Mouse (Mus musculus) neutrophil, adult 59 days (primary cell): ENCODE results near the gene Gm21970. TPM values are rescaled to one million over a fixed set of nuclear protein-coding genes. Genes with fewer than 3 reads are reported as not detected.

Source experiments
- total RNA-seq, 2 experiments: library from RNA; stranded (reverse); gene quantifications; 1 replicate in 1 of 2; 2 replicates in 1 of 2; pipeline ENCODE4 v1.2.4; 2023

The Gm21970 gene
- not detected for total RNA-seq

GRCm38 (mm10) chr16:91391421-91391820 lies at the start of gene Gm21970:
TSS of gene Gm21970 (plus strand) at chr16:91391721.

DNA sequence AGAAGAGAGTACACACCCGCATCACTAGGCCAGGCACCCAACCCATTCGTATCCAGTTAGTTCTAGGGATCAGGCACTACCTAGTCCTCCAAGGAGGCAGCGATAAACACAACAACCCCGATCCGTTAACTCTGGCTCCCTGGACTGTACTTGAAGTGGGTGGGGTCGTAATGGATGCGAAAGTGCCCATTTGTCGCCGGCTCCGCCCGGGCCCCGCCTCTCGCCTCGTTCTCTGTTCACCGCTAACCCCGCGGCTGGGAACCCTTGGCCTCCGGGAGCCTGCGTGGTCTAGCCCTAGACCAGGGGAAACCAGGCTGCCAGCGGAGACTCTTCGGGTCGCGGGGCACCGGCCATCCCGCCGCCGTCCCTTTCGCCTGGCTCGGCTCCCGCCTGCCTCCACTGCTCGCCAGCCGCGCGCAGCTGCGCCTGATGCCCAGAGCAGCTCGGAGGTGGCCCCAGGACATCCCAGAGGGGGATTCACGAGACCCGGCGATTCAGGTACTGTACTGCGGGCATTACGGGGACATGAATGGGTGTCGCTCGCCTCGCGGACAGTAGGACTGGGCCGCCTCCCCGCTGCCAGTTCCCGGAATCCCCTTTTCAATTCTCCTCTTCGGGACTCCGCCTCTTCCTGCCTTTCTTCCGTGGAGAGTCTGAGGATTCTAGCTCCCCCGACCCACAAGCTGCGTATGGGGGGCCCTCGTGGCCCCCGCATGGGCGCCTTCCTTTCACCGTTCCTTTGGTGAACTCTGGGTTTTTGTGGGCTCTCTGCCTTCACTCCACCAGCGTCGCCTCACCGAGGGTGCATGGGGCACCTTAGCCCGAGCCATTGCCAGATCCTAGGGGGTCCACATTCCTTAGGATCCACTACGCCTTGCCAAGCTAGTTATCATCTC lies 18.7 kb upstream of the Gm21970 start, which contains the start of gene Ifnar2:
Gene Ifnar2, plus strand, starts transcription at position 207 of the 896 bp plus-strand sequence.

GRCm38 (mm10) chr16:91405640-91406584 lies 14.4 kb downstream of the Gm21970 start, which contains the start of gene Il10rb:
TSS of gene Il10rb (plus strand) at chr16:91406164.

Other genes starting within 250 kb of the Gm21970 start
- gene Olig2, start 166.3 kb upstream of the Gm21970 start, total RNA-seq, result not detected
- not detected for gene Olig1, start 121.9 kb upstream of the Gm21970 start, total RNA-seq
- 100 to 1,000 TPM; 119 to 145 TPM for gene Ifnar2, start 18.9 kb upstream of the Gm21970 start, total RNA-seq
- 10 to 100 TPM; 77.5 to 79.7 TPM for gene Il10rb, start 14.4 kb downstream of the Gm21970 start, total RNA-seq
- gene Ifnar1, start 93.5 kb downstream of the Gm21970 start, total RNA-seq, result 10 to 100 TPM; 71.9 to 90.9 TPM
- gene Ifngr2, start 155.4 kb downstream of the Gm21970 start, total RNA-seq, result 10 to 100 TPM; 74.4 to 76.7 TPM
- gene Tmem50b, start 206.1 kb downstream of the Gm21970 start, total RNA-seq, result 10 to 100 TPM; 63.8 to 64.6 TPM
- gene Dnajc28, start 227.3 kb downstream of the Gm21970 start, total RNA-seq, result 1 to 10 TPM; 1.5 to 2.2 TPM